Mouse (Mus musculus) heart, embryonic 13.5 days (tissue): ENCODE measurements around the gene Aff1. TPM values are rescaled to one million over a fixed set of nuclear protein-coding genes. Genes with fewer than 3 reads are reported as not detected.

Experiments used
- ATAC-seq: fragments of 200-750 bp; cut with Nextera tagmentation; 2 replicates; pipeline ENCODE4 v1.8.0; 2017; ENCODE audit warnings: moderate TSS enrichment; ENCODE audit not compliant: insufficient number of reproducible peaks, low FRiP score, low TSS enrichment; ENCODE audit errors: extremely low read depth
- H3K27ac ChIP-seq: fragments of 300-500 bp; sonication (generic); replicated peaks from 2 replicates; pipeline ENCODE4 v1.5.1; 2015; ENCODE audit warnings: moderate library complexity, mild to moderate bottlenecking, inconsistent platforms
- H3K27me3 ChIP-seq: fragments of 300-500 bp; sonication (generic); replicated peaks from 2 replicates; pipeline ENCODE4 v1.6.1; 2015; ENCODE audit warnings: mild to moderate bottlenecking, inconsistent platforms
- H3K36me3 ChIP-seq: fragments of 300-500 bp; sonication (generic); 2 replicates; pipeline ENCODE4 v1.6.1; 2015; ENCODE audit warnings: mild to moderate bottlenecking, inconsistent platforms
- H3K4me1 ChIP-seq: fragments of 300-500 bp; sonication (generic); 2 replicates; pipeline ENCODE4 v1.6.1; 2015; ENCODE audit warnings: inconsistent platforms
- H3K4me2 ChIP-seq: fragments of 300-500 bp; sonication (generic); 2 replicates; pipeline ENCODE4 v1.6.1; 2015; ENCODE audit warnings: inconsistent platforms, mild to moderate bottlenecking, moderate library complexity
- H3K4me3 ChIP-seq: fragments of 300-500 bp; sonication (generic); 2 replicates; pipeline ENCODE4 v1.5.1; 2015; ENCODE audit warnings: moderate library complexity, mild to moderate bottlenecking, inconsistent platforms
- H3K9ac ChIP-seq: fragments of 300-500 bp; sonication (generic); 2 replicates; pipeline ENCODE4 v1.6.1; 2015; ENCODE audit warnings: inconsistent platforms, mild to moderate bottlenecking, moderate library complexity
- H3K9me3 ChIP-seq: fragments of 300-500 bp; sonication (generic); 2 replicates; pipeline ENCODE4 v1.6.1; 2016; ENCODE audit warnings: inconsistent platforms
- WGBS: fragments of 180-500 bp; shearing (Covaris S2); methylation state at CpG from one replicate; pipeline ENCODE4 v1.1.7; 2015; ENCODE audit warnings: mixed read lengths; 5-methylcytosine and 5-hydroxymethylcytosine counted together
- polyA plus RNA-seq: library from polyadenylated mRNA; unstranded; fragments of >200 nt; fragmentation: Nextera tagmentation; extraction: Ambion mirVana; gene quantifications from 2 replicates; pipeline ENCODE4 v1.2.1, GENCODE M21; 2015

Gene Aff1
- polyA plus RNA-seq, 1 experiment from 2014 or later: 7.4 TPM

GRCm38 (mm10) chr5:103789619-103790116, 97.5 kb downstream of the Aff1 start:
- Histone ChIP-seq H3K4me3 (no peak overlapping the region), H3K4me2 (peak overlapping the region; percentile 51), H3K4me1 (peaks cover 50% of the 10 kb centered on the region), H3K9ac (peak overlapping the region; percentile 61), H3K27ac (peak overlapping the region; percentile 89), H3K27me3 (no peaks in the 10 kb centered on the region), H3K36me3 (peaks cover 41% of the 10 kb centered on the region), H3K9me3 (no peaks in the 10 kb centered on the region)
- WGBS: 48% methylated on average over 9 of the region's 9 CpGs
- ATAC-seq: no peak; the same call in 1 of the 2 replicates

GRCm38 (mm10) chr5:103791741-103792140, 99.6 kb downstream of the Aff1 start:
- Histone ChIP-seq H3K4me3 (no peak overlapping the region), H3K4me1 (peaks cover 43% of the 10 kb centered on the region), H3K36me3 (peaks cover 28% of the 10 kb centered on the region; the same call in 1 of the 2 replicates), H3K9ac (no peak overlapping the region), H3K27me3 (no peaks in the 10 kb centered on the region), H3K4me2 (no peak overlapping the region), H3K27ac (no peak overlapping the region), H3K9me3 (no peaks in the 10 kb centered on the region)
- WGBS: 84% methylated on average over 7 of the region's 7 CpGs
- no peak for ATAC-seq

- no peak overlapping the region for H3K4me3 ChIP-seq
- H3K27ac ChIP-seq: no peak overlapping the region
- H3K36me3 ChIP-seq: peaks cover 26% of the 10 kb centered on the region; the same call in 1 of the 2 replicates
- H3K27me3 ChIP-seq: no peaks in the 10 kb centered on the region
- H3K4me1 ChIP-seq: peaks cover 20% of the 10 kb centered on the region
- ATAC-seq: no peak
- 91% methylated on average over 5 of the region's 5 CpGs for WGBS
- H3K9me3 ChIP-seq: no peaks in the 10 kb centered on the region
- no peak overlapping the region for H3K9ac ChIP-seq
- no peak overlapping the region for H3K4me2 ChIP-seq
These were observed 102.9 kb downstream of the Aff1 start for GRCm38 (mm10) chr5:103795121-103795520.

GRCm38 (mm10) chr5:103796035-103796434, 103.9 kb downstream of the Aff1 start:
- Histone ChIP-seq H3K9ac (no peak overlapping the region), H3K36me3 (peaks cover 22% of the 10 kb centered on the region; the same call in 1 of the 2 replicates), H3K4me2 (no peak overlapping the region), H3K9me3 (no peaks in the 10 kb centered on the region), H3K27me3 (no peaks in the 10 kb centered on the region), H3K4me3 (no peak overlapping the region), H3K27ac (no peak overlapping the region), H3K4me1 (peaks cover 16% of the 10 kb centered on the region)
- no peak; the same call in 1 of the 2 replicates for ATAC-seq
- 56% methylated on average over 3 of the region's 3 CpGs for WGBS

- ATAC-seq: no peak
- Histone ChIP-seq H3K9ac (no peak overlapping the region), H3K27me3 (no peaks in the 10 kb centered on the region), H3K36me3 (0 out of 2 replicates have a peak, but pooled peaks cover 14% of the 10 kb centered on the region), H3K4me2 (no peak overlapping the region), H3K9me3 (no peaks in the 10 kb centered on the region), H3K27ac (no peak overlapping the region), H3K4me1 (peaks cover 14% of the 10 kb centered on the region), H3K4me3 (no peak overlapping the region)
- 81% methylated on average over 10 of the region's 10 CpGs for WGBS
These were observed 105.6 kb downstream of the Aff1 start for GRCm38 (mm10) chr5:103797774-103798173.

- Histone ChIP-seq H3K36me3 (0 out of 2 replicates have a peak, but pooled peaks cover 3% of the 10 kb centered on the region), H3K27me3 (no peaks in the 10 kb centered on the region), H3K9ac (no peak overlapping the region), H3K4me1 (peaks cover 26% of the 10 kb centered on the region), H3K9me3 (no peaks in the 10 kb centered on the region), H3K27ac (no peak overlapping the region), H3K4me3 (no peak overlapping the region), H3K4me2 (no peak overlapping the region)
- WGBS: 69% methylated on average over 3 of the region's 3 CpGs
- ATAC-seq: no peak
These were observed 107.3 kb downstream of the Aff1 start for GRCm38 (mm10) chr5:103799438-103799837.

GRCm38 (mm10) chr5:103800009-103800408, 107.8 kb downstream of the Aff1 start:
- no peak for ATAC-seq
- Histone ChIP-seq H3K36me3 (0 out of 2 replicates have a peak, but pooled peaks cover 2% of the 10 kb centered on the region), H3K27ac (no peak overlapping the region), H3K9me3 (no peaks in the 10 kb centered on the region), H3K4me3 (no peak overlapping the region), H3K4me1 (peaks cover 27% of the 10 kb centered on the region), H3K9ac (no peak overlapping the region), H3K4me2 (no peak overlapping the region), H3K27me3 (no peaks in the 10 kb centered on the region)
- WGBS: 53% methylated on average over 5 of the region's 5 CpGs

GRCm38 (mm10) chr5:103803386-103803785, 111.2 kb downstream of the Aff1 start:
- 91% methylated on average over 5 of the region's 5 CpGs for WGBS
- H3K27me3 ChIP-seq: no peaks in the 10 kb centered on the region
- H3K9me3 ChIP-seq: no peaks in the 10 kb centered on the region
- H3K27ac ChIP-seq: no peak overlapping the region
- H3K9ac ChIP-seq: no peak overlapping the region
- no peak overlapping the region for H3K4me3 ChIP-seq
- H3K4me1 ChIP-seq: peaks cover 50% of the 10 kb centered on the region
- no peak overlapping the region for H3K4me2 ChIP-seq
- H3K36me3 ChIP-seq: no peaks in the 10 kb centered on the region
- no peak for ATAC-seq

GRCm38 (mm10) chr5:103803927-103804590, 111.9 kb downstream of the Aff1 start:
- H3K4me1 ChIP-seq: peaks cover 49% of the 10 kb centered on the region
- ATAC-seq: no peak
- no peaks in the 10 kb centered on the region for H3K9me3 ChIP-seq
- H3K4me3 ChIP-seq: no peak overlapping the region; the same call in 1 of the 2 replicates
- 22% methylated on average over 8 of the region's 8 CpGs for WGBS
- H3K36me3 ChIP-seq: no peaks in the 10 kb centered on the region
- H3K4me2 ChIP-seq: peak overlapping the region; percentile 48
- H3K27ac ChIP-seq: peak overlapping the region; percentile 75
- no peaks in the 10 kb centered on the region for H3K27me3 ChIP-seq
- peak overlapping the region; percentile 67 for H3K9ac ChIP-seq

GRCm38 (mm10) chr5:103806851-103807578, 114.8 kb downstream of the Aff1 start:
- Histone ChIP-seq H3K9me3 (no peaks in the 10 kb centered on the region), H3K27me3 (no peaks in the 10 kb centered on the region), H3K4me3 (no peak overlapping the region), H3K4me1 (peaks cover 35% of the 10 kb centered on the region), H3K4me2 (no peak overlapping the region), H3K9ac (no peak overlapping the region), H3K27ac (no peak overlapping the region), H3K36me3 (peaks cover 5% of the 10 kb centered on the region)
- WGBS: 77% methylated on average over 17 of the region's 17 CpGs
- no peak for ATAC-seq

GRCm38 (mm10) chr5:103807637-103808312, 115.6 kb downstream of the Aff1 start:
- no peak overlapping the region for H3K27ac ChIP-seq
- ATAC-seq: no peak; the same call in 1 of the 2 replicates
- no peak overlapping the region for H3K9ac ChIP-seq
- WGBS: 41% methylated on average over 7 of the region's 7 CpGs
- no peaks in the 10 kb centered on the region for H3K9me3 ChIP-seq
- no peak overlapping the region for H3K4me3 ChIP-seq
- H3K36me3 ChIP-seq: peaks cover 5% of the 10 kb centered on the region
- H3K4me1 ChIP-seq: peaks cover 35% of the 10 kb centered on the region
- H3K4me2 ChIP-seq: no peak overlapping the region
- H3K27me3 ChIP-seq: no peaks in the 10 kb centered on the region
